Mouse (Mus musculus) cerebral cortex, adult 2 months (tissue): ENCODE data around the gene Mgrn1.

Experiments
- WGBS: fragments of 180-500 bp; shearing (Covaris S2); methylation state at CpG from one replicate; pipeline ENCODE4 v1.1.7; 2018; 5-methylcytosine and 5-hydroxymethylcytosine counted together

Gene Mgrn1

DNA sequence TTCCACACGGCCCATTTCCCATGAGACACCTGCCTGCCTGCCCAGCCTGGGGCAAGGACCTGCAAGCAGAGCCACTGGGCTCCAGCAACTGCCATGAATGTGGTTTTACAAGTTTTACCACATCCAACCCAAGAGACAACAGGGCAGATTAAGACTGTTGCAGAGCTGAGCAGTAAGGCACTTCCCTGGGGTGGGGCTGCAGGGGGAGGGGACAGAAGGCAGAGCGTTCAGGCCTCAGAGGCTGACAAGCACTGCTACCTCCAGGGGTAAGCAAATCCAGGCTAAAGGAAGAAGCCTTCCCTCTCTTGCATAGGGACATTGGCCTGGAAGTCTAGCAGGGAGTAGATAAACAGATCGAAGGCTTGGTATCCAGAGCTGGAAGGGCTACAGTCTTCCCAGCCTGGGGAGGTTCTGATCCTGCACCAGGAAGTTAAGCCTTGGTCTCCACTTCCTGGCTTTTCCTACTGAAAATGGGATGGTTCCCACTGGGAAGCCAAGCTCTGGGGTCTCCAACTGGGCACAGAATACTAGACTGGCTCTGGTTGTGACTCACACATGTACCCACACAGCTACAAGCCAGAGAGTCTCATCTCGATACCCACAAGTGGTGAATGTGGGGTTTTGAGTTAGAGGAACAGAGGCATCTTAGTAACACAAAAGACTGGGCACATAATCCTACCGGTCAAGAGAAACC, 7.7 kb upstream of the Mgrn1 start:
- 9% methylated on average over 5 of the region's 5 CpGs for WGBS

DNA sequence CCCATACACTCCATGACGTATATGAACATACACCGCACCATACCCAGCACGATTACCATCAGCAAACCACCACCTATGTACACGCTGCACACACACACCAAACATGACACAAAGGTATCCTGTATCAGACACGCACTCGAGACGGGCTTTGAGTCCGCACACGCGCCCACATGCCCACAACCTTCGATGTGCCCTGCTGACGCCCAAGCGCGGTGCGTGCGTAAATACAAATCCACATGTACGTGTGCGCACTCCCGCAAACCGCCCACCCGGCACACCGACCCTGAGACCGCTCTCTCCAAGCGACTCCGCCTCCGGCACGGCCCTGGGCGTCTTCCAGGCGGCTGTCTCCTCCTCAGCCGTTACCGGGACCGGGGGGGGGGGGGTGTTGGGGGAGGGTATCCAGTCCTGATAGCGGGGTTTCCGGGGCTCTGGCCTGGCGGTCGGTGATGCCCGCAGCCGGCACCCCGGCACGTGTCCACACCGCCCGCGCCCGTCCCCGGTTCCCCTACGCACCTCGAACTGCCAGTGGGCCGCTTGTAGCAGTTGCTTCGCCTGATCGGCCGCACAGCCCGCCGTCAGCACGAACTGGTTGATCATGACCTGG, 6.8 kb upstream of the Mgrn1 start:
- under 1% methylated on average over 54 of the region's 54 CpGs for WGBS

DNA sequence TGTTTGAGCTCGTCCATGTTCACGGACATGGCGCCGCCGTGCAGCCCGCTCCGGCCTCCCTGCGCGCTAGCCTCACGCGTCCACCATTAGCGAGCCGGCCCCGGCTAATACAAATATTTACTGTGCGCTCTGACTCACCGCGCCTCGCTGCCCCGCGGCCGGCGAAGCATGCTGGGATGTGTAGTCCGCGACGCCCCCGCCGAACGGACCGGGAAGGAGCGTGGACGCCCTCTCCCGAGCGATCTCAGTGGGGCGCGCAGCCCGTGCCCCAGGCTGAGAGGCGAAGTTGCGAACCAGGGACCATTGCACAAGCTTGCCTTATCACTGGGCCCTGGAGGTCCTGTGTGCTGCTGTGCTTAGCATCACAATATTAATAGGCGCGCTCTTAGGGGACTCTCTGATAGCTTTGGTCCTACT, 6.3 kb upstream of the Mgrn1 start:
- WGBS: under 1% methylated on average over 40 of the region's 40 CpGs

DNA sequence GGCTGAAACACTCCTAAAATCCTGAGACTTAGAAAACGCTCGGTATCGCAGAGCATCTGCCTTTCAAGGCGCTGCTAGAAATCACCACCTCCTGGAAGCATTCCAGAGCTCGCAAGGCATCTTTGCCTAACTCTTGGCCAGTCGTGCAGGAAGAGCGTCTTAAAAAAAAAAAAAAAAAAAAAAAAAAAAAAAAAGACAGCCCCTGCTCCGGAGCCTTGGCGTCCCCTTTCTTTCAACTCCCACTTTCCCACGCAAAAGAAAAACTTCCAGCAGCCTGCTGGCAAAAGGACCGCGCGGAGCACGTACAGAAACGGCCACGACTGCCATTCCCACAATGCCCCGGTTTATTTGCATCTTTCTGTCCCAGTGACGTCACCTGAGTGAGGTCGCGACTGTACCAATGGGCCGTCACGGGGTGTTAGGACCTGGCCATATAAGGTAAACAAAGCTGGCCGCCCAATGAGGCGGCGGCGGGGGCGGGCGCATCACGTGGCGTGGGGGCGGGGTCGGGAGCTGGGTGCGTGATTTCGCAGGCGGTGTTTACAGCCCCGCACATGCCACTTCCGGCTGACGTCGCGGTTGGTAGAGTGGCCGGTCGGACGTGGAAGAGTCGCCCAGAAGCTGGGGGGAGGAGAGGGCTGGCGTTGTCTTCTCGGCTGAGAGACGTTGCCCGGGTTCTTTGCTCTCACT, 5.8 kb upstream of the Mgrn1 start, which contains the start of gene Ubald1:
Gene Ubald1, minus strand, starts transcription at position 180 of the 690 bp plus-strand sequence.
- WGBS: under 1% methylated on average over 48 of the region's 48 CpGs

DNA sequence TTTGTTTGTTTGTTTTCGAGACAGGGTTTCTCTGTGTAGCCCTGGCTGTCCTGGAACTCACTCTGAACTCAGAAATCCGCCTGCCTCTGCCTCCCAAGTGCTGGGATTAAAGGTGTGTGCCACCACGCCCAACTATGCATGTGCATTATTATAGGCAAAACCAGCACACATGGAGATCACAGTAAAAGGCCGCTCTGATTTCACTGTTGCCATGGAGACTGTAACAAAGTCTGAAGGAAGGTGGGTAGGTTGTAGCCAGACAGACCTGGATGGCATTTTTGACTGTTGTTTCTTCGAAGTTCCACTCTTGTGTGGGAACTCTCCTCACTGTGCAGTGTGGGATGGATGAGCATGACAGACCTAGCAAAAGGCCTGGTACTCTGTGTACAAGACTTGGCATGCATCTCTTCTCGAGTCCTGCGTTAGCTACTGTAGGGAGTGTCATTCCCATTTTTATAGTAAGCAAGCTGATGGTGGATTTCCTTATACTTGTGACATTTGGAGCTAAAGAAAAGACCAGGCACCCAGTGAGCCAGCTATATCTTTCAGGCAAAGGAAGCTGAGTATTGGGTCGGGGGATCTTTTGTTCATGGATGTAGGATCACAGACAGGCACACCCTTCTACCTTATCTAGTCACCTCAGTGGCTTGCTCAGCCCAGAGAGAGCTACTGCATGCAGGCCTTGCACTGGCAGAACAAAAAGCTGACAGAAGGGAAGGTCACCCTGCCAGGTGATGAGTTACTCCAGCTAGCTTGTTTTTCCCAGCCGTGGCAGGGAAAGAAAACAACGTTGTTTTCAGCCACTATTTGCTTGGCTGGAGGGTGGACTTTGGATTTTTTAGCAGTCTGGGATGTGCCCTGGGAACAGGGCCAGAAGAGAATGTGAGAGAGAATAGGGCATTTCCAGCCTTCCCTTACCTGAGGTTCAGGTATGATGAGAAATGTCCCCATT, 4.4 kb upstream of the Mgrn1 start:
- 49% methylated on average over 10 of the region's 10 CpGs for WGBS

DNA sequence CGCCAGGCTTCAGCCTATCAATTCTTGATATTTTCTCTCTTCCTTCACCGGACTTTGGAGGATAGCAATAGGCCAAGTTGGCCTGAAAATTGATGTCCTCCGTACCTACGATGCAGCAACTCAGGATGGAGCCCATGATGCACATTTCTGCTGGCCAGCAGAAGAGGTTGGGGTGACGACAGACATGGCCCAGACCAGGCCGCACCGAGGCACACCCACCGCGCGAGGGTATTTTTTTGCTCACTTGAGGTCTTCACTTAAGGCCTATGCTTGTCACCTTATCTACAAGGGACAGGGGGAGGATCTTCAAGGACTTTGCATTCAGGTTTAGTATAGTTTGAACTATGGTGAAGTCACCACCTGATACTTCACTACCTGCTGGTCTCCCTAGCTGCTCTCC, 1.1 kb upstream of the Mgrn1 start:
- 93% methylated on average over 10 of the region's 10 CpGs for WGBS

DNA sequence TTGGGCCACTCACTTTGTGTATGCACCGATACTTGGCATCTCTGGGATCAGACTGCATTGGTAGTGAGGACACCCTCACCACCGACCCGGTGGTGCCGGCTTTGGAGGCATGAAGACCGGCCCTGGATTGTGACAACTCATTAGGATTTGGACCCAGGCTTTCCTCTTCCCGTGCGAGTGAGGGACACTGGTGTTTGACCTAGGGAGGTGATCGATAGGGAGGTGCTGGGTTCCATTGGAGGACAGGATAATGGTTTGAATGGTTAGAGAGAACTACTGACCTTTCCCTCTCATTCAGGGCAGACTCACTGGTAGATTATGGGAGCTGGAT, 606 bp downstream of the Mgrn1 start:
- WGBS: under 1% methylated on average over 8 of the region's 8 CpGs

DNA sequence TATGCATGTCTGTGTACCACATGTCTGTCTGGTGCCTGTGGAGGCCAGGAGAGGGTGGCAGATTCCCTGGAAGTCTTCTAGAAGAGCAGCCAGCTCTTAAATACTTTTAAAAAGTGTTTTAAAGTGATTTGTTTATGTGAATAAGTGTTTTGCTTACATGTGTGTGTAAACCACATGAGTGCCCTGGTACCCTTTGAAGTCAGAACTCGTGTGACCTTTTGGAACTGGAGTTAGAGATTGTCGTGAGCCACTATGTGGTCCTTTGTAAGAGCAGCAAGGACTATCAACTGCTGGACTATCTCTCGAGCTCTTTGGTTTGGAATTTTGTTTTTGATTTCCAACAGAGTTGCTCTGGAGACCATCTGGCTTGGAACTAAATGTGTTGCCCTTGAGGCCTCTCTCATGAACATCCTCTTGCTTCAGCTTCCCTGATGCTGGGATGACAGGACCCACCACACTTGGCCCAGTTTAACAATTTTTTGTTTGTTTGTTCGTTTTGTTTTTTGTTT, 4.2 kb downstream of the Mgrn1 start:
- 66% methylated on average over 4 of the region's 4 CpGs for WGBS

DNA sequence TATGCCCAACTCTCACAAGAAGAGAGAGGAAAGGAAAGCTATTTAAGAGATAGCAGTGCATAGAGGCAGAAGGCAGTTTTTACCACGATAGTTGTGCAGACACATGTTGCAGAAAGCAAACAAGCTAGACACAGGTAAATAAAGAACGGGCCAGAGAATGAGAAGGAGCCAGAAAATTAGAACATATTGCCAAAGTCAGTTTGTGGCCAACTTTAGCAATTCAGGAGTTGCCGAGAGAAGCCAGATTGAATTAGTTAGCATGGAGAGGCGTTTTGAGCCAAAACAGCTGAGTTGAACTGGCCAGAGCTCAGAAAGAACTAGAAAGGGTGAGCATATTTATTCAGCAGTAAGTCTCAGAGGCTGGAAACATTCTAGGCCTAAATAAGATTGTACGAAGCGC, 6.1 kb downstream of the Mgrn1 start:
- WGBS: 33% methylated on average over 6 of the region's 6 CpGs

DNA sequence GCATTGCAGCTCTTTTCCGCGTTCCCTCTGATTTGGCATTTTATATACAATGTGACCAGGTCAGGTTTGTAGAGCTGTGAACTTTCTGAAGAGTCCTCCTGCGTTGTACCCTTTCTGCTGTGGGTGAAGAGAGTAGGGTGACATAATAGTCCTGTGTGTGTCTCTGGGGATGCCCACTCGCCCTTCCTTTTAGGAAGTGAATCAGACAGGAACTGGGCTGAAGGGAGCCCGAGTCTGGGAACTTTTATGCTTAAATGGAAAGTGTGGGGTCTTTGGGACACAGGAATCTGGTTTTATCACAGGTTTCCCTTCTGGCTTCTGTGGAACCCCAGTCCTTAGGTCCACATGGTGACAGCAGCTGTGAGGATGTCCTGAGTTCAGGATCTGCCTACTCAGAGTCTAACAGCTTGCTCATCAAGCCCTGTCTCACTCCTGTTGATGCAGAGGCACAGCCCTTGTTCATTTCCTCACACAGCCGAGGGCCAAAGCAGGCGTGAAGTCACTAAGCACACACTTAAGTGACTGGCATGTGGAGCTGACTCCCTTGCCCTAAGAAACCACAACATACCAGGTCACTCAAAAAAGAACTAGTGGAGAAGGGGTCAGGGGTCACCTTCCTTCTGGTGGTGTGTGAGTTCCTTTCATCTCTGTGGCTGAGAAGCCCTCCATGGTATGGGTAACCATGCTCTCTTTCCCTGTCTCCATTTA, 8.3 kb downstream of the Mgrn1 start:
- 71% methylated on average over 7 of the region's 7 CpGs for WGBS

DNA sequence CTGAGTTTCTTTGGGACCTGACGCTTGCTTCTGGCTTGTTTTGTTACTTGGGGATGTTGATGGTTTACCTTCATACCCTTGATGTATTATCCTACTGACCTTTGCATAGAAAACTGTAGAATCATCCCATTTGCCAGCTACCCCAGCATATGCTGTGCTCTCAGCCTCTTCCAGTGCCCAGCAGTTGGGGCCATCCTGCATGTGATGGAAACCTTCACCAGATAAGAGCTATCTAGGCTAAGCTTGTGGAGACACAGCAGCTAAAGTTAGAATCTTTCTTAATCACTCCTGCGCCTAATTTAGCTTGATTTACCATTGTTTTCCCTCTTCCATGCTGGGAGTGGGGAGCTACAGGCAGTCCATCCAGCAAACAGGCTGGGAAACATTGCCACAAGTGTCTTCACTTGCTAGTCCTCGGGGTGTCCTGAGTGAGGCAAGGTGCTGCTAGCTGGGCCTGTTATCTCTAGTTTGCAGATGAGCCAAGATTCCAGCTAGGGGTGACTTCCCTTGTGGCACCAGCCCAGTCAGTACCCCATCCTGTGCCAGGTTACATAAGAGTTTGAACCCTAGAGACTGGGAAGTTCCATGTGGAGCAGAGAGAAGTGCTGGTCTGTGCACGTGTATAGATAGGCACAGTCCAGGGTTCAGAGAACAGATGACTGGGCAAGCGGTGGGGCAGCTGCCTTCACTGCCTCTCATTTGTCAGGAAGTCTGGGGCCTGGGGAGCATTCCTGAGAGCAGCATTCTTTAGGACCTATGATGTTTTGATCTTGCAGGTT, 10.4 kb downstream of the Mgrn1 start:
- WGBS: 37% methylated on average over 5 of the region's 5 CpGs

DNA sequence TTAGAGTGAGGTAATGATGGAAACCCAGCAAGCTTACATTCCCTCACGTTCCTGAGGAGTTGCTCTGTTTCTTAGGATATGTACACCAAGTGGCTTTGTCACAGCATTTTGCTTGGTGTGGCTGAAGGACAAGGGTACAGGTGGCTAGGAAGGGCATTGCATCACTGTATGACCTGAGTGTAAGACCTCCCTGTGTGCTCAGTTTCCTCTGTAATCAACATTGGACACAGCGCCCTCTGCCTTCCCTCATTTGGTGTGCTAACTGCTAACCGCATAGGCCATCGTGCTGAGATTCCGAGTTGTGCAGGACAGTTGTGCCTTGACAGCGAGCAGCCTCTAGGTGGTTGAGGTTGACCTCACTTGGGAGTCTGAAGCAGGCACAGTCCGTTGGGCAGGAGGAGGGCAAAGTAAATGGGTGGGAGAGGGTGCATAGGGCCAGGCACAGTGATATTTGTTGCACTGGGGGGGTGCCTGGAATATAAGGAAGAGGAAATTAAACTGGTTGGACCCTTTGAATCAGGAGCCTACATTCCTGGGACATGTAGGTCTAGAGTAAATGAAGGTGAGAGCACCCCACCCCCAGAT, 11.2 kb downstream of the Mgrn1 start:
- WGBS: 54% methylated on average over 7 of the region's 7 CpGs

DNA sequence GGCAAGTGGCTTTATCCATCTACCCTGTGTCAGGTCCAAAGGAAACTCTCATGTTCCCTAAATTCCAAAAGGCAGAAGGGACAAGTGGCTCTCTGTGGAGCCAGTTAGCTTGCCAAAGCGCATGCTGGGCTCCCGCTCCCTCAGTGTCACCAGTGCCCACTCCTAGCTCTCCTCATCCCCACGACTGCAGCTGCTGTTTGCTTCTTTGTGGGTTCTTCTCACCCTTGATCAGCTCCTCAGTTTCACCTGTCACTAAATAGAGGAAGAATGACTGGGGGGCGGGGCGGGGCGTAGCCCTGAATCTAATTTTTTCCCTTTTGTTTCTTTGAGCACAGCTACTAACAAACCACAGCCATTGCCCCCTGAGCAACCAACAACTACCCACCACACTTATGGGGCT, 12.8 kb downstream of the Mgrn1 start:
- WGBS: 78% methylated on average over 6 of the region's 6 CpGs

DNA sequence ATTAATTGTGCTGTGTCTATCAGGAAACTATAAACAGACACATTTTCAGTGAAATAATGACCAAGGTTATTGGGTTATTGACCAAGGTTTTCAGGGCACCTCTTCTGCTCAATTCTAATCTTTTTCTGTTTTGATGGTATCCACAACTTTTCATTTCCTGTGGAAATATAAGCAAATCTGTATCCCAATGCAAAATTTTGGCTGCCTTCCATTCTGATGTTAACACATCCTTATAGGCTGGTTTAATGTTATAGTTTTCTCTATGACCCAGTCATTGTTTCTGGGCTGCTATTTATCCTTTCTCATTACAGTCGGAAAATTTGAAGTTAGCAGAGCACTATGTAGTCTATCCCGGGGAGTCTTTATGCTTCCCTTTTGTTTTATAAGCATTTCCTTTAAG, 13.7 kb downstream of the Mgrn1 start:
- 78% methylated on average over 2 of the region's 2 CpGs for WGBS

DNA sequence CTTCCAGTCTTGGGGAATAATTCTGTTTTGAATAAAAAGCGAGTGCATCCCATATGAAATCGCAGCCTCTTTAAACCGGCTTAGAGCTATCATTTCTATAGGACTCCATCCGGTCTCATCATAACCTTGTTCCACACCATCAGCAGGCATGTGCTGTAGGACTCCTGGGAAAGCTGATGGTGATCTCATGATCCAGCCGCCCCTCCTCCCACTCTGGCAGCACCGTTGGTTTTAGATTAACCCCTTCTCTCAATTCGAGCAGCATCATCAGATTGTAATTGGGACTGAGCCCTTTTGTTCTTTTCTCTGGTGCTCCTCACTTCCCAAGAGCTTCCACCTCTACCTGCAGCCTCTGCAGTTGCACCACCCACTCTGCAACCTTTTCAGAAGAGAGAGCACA, 15.1 kb downstream of the Mgrn1 start:
- 67% methylated on average over 7 of the region's 7 CpGs for WGBS

DNA sequence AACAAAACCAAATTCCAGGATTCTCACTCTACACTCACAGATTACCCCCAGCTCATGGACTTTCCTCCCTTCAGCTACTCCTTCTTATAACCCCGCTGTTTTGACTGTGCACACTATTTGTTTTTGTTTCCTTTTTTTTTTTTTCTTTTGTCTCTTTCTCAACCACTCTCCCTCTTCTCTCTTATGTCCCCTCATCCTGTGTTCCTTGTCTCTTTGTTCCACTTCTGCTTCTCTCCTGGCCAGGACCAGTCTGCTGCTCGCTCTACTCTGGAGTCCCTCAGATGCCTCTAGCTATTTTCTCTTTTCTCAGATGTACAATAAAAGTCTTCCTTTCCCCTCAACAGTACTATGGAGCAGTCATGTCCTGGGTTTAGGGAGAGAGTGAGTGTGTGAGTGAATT, 16.3 kb downstream of the Mgrn1 start:
- WGBS: 79% methylated on average over 2 of the region's 2 CpGs

DNA sequence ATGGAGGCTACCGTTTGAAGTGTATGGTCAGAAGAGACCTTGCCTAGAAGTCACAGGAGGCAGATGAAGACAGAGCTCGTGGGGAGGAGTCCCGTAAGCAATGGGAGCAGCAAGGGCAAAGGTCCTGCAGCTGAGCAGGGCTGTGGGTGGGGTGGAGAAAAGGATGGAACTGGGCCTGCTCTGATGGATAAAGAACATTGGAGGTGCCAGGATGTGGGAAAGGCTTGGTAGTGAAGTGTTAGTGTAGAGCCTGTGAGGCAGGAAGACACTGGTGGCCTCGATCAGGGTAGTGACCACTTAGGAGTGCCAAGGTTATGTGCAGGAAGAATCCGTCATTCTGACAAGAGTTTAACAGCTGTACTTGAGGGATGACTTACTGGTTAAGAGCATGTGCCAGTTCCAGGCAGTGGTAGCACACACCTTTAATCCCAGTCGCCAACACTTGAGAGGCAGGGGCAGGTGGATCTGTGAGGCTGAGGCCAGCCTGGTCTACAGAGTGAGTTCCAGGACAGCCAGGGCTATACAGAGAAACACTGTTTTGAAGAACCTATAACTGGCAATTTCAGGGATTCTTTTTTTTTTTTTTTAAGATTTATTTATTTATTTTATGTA, 17.5 kb downstream of the Mgrn1 start:
- WGBS: 88% methylated on average over 6 of the region's 6 CpGs

DNA sequence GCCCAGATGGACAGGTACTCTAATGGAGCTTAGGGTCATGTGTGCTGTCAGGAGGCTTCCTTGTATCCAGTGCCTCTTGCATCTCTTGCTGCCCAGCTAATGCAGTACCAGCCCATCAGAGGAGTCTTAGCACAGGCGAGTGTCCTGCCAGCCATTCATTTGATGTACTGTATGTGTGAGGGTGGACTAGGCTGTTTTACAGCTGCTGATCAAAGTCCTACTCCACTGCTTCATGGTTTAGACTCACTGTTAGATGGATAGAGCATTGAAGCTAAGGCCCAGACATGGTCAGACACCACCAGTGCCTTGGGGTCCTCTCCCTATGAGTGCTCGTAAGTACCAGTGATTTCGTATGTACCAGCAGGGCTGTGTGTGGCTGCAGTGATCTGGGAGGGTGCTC, 18.8 kb downstream of the Mgrn1 start:
- WGBS: 85% methylated on average over 3 of the region's 3 CpGs

DNA sequence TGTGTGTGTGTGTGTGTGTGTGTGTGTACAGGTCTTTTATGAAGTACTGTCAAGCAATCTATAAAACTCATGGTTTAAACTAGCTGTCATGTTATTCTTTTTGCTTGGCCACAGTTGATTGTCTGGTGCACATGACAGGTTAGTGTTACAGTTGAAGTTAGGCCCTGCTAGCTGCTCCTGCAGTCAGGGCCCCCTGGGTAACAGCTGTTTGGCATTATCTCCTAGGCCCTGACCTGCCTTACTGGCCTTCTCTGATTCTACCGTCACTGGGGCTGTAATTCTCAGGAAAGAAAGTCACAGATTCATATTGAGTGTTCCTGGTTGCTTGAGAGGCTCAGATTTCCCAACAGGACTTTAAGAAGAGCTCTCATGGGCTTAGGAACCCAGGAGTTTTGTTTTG, 19.5 kb downstream of the Mgrn1 start:
- WGBS: 84% methylated on average over 1 of the region's 1 CpGs

DNA sequence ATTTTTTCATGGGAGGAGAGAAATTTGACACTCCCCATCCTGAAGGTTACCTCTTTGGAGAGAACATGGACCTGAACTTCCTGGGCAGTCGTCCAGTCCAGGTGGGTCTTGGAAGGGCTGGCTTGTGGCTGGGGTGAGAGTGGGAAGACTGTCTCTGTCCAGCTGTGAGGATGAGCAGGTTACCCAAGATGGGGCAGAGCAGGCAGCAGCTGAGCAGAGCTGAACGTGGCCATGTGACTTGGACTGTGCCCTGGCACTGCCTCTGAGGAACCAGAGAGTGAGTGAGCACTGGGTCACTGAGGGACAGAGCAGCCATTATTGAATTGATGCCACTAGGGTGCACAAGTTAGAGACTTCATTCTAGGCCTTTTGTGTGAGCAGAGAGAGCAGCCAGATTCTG, 21.3 kb downstream of the Mgrn1 start:
- 68% methylated on average over 2 of the region's 2 CpGs for whole genome bisulfite sequencing
